Mouse (Mus musculus): ENCODE results near the gene CN725425.

CN725425 gene

GRCm38 (mm10) chr15:91199256-91199905, at the start of gene CN725425:
CN725425 (plus strand) TSS chr15:91199494.
- no peak for DNase-seq (ENCODE audit: low spot score)

GRCm38 (mm10) chr15:91152592-91152991, 46.7 kb upstream of the CN725425 start:
- DNase-seq (ENCODE audit: low spot score) = no peak

GRCm38 (mm10) chr15:91153311-91153710, 46.0 kb upstream of the CN725425 start:
- DNase-seq (ENCODE audit: low spot score) = no peak

- DNase-seq (ENCODE audit: low spot score) = no peak
Observed at GRCm38 (mm10) chr15:91161153-91161552, 38.1 kb upstream of the CN725425 start.

- DNase-seq (ENCODE audit: low spot score) = no peak
Observed at GRCm38 (mm10) chr15:91163454-91163853, 35.8 kb upstream of the CN725425 start.

- no peak for DNase-seq (ENCODE audit: low spot score)
Observed at GRCm38 (mm10) chr15:91165021-91165420, 34.3 kb upstream of the CN725425 start.

- no peak for DNase-seq (ENCODE audit: low spot score)
Observed at GRCm38 (mm10) chr15:91167850-91168562, 31.3 kb upstream of the CN725425 start.

GRCm38 (mm10) chr15:91170602-91171328, 28.5 kb upstream of the CN725425 start:
- no peak for DNase-seq (ENCODE audit: low spot score)

GRCm38 (mm10) chr15:91171332-91171731, 28.0 kb upstream of the CN725425 start:
- DNase-seq (ENCODE audit: low spot score) = no peak

- no peak for DNase-seq (ENCODE audit: low spot score)
Observed at GRCm38 (mm10) chr15:91172193-91172592, 27.1 kb upstream of the CN725425 start.

- no peak for DNase-seq (ENCODE audit: low spot score)
Observed at GRCm38 (mm10) chr15:91178656-91179314, 20.5 kb upstream of the CN725425 start.

GRCm38 (mm10) chr15:91179911-91180622, 19.2 kb upstream of the CN725425 start:
- DNase-seq (ENCODE audit: low spot score) = no peak

GRCm38 (mm10) chr15:91186358-91186757, 12.9 kb upstream of the CN725425 start:
- DNase-seq (ENCODE audit: low spot score) = no peak

GRCm38 (mm10) chr15:91190026-91190425, 9.3 kb upstream of the CN725425 start:
- DNase-seq (ENCODE audit: low spot score) = no peak

GRCm38 (mm10) chr15:91190519-91191207, 8.6 kb upstream of the CN725425 start:
- DNase-seq (ENCODE audit: low spot score) = no peak

GRCm38 (mm10) chr15:91191412-91192222, 7.7 kb upstream of the CN725425 start, which contains the start of gene Abcd2:
Abcd2 (minus strand) TSS chr15:91191799.
- DNase-seq (ENCODE audit: low spot score) = peak; percentile 32

GRCm38 (mm10) chr15:91192223-91192598, 7.1 kb upstream of the CN725425 start:
- DNase-seq (ENCODE audit: low spot score) = no peak

- DNase-seq (ENCODE audit: low spot score) = no peak
Observed at GRCm38 (mm10) chr15:91200833-91201232, 1.5 kb downstream of the CN725425 start.

- no peak for DNase-seq (ENCODE audit: low spot score)
Observed at GRCm38 (mm10) chr15:91202486-91202885, 3.2 kb downstream of the CN725425 start.

- DNase-seq (ENCODE audit: low spot score) = no peak
Observed at GRCm38 (mm10) chr15:91203521-91203920, 4.2 kb downstream of the CN725425 start.

Measured in urinary bladder, postnatal 25 days (tissue).